Mouse (Mus musculus): ENCODE measurements around the gene Mc3r.

DNA sequence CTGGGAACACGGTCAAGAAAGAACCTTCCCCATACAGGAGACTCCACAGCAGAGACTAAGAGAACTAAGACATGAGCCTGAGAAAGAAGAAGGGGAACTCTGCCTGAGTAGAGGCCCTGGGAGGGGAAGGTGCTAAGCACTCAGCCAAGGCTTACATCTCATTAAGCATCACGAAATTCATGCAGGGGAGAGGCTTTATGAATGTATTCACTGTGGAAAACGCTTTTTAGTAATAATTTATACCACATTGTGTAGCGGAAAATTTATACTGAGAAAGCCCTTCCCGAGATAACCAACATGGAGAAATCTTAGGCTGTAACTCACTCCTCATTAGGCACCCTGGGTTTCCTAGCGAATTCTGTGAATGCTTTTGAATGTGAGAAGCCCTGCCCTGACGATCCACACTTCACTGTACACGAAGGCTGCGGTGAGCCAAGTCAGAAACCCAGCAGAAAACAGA lies 22.2 kb downstream of the Mc3r start:
- TF ChIP-seq CTCF (IDR thresholded peaks at IDR 0.05; ENCODE audit: borderline replicate concordance, extremely low read depth, insufficient read depth, insufficient read length) (no peak), POLR2A (IDR thresholded peaks at IDR 0.05; ENCODE audit: borderline replicate concordance, extremely low read depth, insufficient read depth, insufficient read length, poor library complexity, severe bottlenecking) (no peak)

Data from brain, embryonic 14.5 days (tissue).